Mouse (Mus musculus) myocyte (in vitro differentiated cells): ENCODE measurements around the gene Acot11. TPM values are rescaled to one million over a fixed set of nuclear protein-coding genes. Genes with fewer than 3 reads are reported as not detected.

ENCODE experiments used
- H3K27me3 ChIP-seq: one replicate; pipeline ENCODE4 v1.6.1; 2011; ENCODE audit not compliant: control insufficient read depth, insufficient read depth, insufficient read length
- H3K36me3 ChIP-seq: one replicate; pipeline ENCODE4 v1.6.1; 2011; ENCODE audit not compliant: control insufficient read depth, insufficient read depth
- H3K4me2 ChIP-seq: one replicate; pipeline ENCODE4 v1.6.1; 2011; ENCODE audit warnings: low read depth, control low read depth
- H3K4me3 ChIP-seq: one replicate; pipeline ENCODE4 v1.5.1; 2011; ENCODE audit warnings: mild to moderate bottlenecking, control low read depth, moderate library complexity
- H3K79me2 ChIP-seq: one replicate; pipeline ENCODE4 v1.6.1; 2011; ENCODE audit not compliant: control insufficient read depth, insufficient read depth
- H3ac ChIP-seq: one replicate; pipeline ENCODE4 v1.6.1; 2011; ENCODE audit not compliant: control insufficient read depth, insufficient read length
- CEBPB ChIP-seq: IDR thresholded peaks from 2 replicates; pipeline ENCODE4 v1.6.1; 2011; ENCODE audit warnings: mild to moderate bottlenecking, moderate library complexity; ENCODE audit not compliant: poor library complexity, insufficient read depth, severe bottlenecking
- E2F4 ChIP-seq: IDR thresholded peaks from one replicate; pipeline ENCODE4 v1.6.1; 2011; ENCODE audit warnings: mild to moderate bottlenecking, control low read depth, moderate library complexity; ENCODE audit not compliant: insufficient read depth
- MAX ChIP-seq: IDR thresholded peaks from one replicate; pipeline ENCODE4 v1.6.1; 2011; ENCODE audit warnings: low read depth, mild to moderate bottlenecking, control low read depth
- MYOD1 ChIP-seq, 3 experiments: IDR thresholded peaks; one replicate each; pipeline ENCODE4 v1.6.1; 2011; ENCODE audit warnings: control low read depth in 2 of 3, low read depth in 2 of 3, mild to moderate bottlenecking in 2 of 3, moderate library complexity in 1 of 3; ENCODE audit not compliant: insufficient read length in 2 of 3, control insufficient read depth in 1 of 3
- MYOG ChIP-seq, 3 experiments: IDR thresholded peaks; one replicate each; pipeline ENCODE4 v1.6.1; 2011; ENCODE audit warnings: control low read depth in 2 of 3, low read depth in 2 of 3, mild to moderate bottlenecking in 2 of 3; ENCODE audit not compliant: insufficient read length in 2 of 3, control insufficient read depth in 1 of 3, insufficient read depth in 1 of 3
- POLR2A ChIP-seq: IDR thresholded peaks from one replicate; pipeline ENCODE4 v1.6.1; 2011; ENCODE audit warnings: low read depth, mild to moderate bottlenecking, control low read depth, moderate library complexity; ENCODE audit not compliant: insufficient read length
- POLR2AphosphoS2 ChIP-seq: IDR thresholded peaks from one replicate; pipeline ENCODE4 v1.6.1; 2011; ENCODE audit warnings: low read depth, control low read depth; ENCODE audit not compliant: insufficient read length
- REST ChIP-seq: IDR thresholded peaks from one replicate; pipeline ENCODE4 v1.6.1; 2011; ENCODE audit warnings: mild to moderate bottlenecking, control low read depth, moderate library complexity; ENCODE audit not compliant: insufficient read depth, insufficient read length
- SRF ChIP-seq: IDR thresholded peaks from one replicate; pipeline ENCODE4 v1.6.1; 2011; ENCODE audit warnings: low read depth; ENCODE audit not compliant: control insufficient read depth, insufficient read length
- TCF12 ChIP-seq: IDR thresholded peaks from one replicate; pipeline ENCODE4 v1.6.1; 2011; ENCODE audit warnings: mild to moderate bottlenecking, control low read depth; ENCODE audit not compliant: poor library complexity, insufficient read depth, severe bottlenecking
- TCF3 ChIP-seq: IDR thresholded peaks from one replicate; pipeline ENCODE4 v1.6.1; 2011; ENCODE audit warnings: low read depth, control low read depth; ENCODE audit not compliant: insufficient read length
- USF1 ChIP-seq: IDR thresholded peaks from one replicate; pipeline ENCODE4 v1.6.1; 2011; ENCODE audit warnings: low read depth, mild to moderate bottlenecking, control low read depth, moderate library complexity
- polyA plus RNA-seq: library from polyadenylated mRNA; unstranded; fragments of >200 nt; fragmentation: generic; extraction: Trizol; gene quantifications from one replicate; pipeline ENCODE4 v1.2.1, GENCODE M21; 2012; ENCODE audit warnings: missing spikeins

The Acot11 gene
- polyA plus RNA-seq, 1 experiment, result 1.9 TPM

DNA sequence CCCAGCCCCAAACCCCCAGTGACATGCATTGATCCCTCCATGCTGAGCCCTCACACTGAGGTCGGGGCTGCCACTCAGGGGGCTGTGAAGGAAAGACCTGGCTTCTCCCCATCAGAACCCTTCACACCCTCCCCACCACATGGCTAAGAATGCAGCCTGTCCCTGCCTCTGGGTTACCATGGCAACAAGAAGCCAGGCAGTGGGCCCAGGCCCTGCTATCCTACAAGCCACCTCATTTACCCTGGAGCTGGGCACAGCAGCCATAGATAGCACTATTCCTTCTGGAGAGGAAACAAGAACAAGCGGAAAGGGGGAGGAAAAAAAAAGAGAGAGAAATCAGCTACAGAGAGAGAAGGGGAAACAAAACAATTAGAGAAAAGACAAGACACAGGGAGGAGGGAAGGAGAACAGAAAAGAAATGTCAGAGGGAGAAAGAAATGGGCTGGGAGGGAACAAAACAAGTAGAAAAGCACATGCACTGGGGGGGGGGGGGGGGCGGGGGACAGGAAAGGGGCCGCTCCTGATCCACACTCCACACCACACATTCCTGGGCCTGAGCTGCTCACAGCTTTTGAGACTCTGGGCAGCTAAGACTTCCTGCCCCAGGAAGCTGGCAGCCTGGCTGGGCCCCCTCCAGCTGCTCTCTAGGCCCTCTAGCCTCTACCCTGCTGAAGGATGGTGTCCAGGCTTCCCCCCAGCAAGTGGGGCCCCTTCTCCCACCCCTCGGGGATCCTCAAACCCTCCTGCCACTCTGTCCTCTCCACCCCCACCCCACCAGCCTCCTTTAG is 18.9 kb downstream of the Acot11 start:
- TF ChIP-seq CEBPB (no peak), REST (no peak), MYOD1 (IDR thresholded peaks at IDR 0.05; ENCODE audit: control insufficient read depth in 1 of 3, insufficient read length in 2 of 3, low read depth in 2 of 3) (no peak), SRF (no peak), E2F4 (no peak), TCF12 (no peak), POLR2A (no peak), MYOG (IDR thresholded peaks at IDR 0.05; ENCODE audit: control insufficient read depth in 1 of 3, insufficient read depth in 1 of 3, insufficient read length in 2 of 3, low read depth in 2 of 3) (no peak), USF1 (no peak), MAX (no peak), TCF3 (no peak), POLR2AphosphoS2 (no peak)
- Histone ChIP-seq H3ac (no peak overlapping the region), H3K79me2 (no peaks in the 10 kb centered on the region), H3K4me2 (no peak overlapping the region), H3K36me3 (no peaks in the 10 kb centered on the region), H3K27me3 (no peaks in the 10 kb centered on the region), H3K4me3 (no peak overlapping the region)

DNA sequence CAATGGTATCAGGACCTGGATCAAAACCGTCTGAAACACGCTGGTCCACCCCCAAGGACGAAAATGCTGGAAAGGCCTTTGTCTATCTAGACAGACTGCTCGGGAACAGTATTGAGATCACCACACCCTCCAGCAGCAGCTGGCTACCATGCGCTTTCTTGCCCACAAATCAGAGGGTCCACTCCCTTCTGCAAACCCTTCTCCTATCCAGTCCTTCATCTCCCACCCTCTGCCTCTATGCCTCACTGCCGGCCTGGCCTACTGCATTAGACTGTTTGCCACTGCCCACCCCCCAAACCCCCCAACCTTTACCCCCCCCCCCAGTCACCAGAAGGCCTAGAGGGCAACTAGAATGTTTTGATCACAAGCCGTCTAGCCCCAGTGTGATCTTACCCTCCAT is 19.5 kb downstream of the Acot11 start:
- H3ac ChIP-seq, result no peak overlapping the region

DNA sequence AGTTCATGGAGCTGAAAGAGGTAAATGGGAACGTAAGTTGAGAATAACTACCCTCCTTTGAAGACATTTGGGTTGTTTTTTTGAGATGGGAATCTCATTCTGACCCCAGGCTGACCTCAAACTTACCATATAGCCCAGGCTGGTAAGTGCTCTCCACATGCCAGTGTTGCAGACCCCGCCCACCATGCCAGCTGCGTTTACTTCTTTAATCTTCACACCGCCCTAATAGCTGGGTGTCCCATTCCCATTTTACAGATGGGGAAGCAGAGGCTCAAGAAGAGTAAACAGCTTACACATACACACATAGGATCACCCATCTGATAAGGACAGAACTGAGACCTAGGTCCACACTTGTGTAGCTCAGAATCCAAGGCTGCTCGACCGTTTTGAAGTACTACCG is 20.0 kb downstream of the Acot11 start:
- TF ChIP-seq E2F4, result no peak
- TF ChIP-seq TCF3, result no peak
- TF ChIP-seq MAX, result no peak
- no peak for TF ChIP-seq TCF12
- no peak for TF ChIP-seq CEBPB
- TF ChIP-seq SRF, result no peak
- no peak for TF ChIP-seq MYOD1 (IDR thresholded peaks at IDR 0.05; ENCODE audit: control insufficient read depth in 1 of 3, insufficient read length in 2 of 3, low read depth in 2 of 3)
- TF ChIP-seq REST, result no peak
- no peak for TF ChIP-seq MYOG (IDR thresholded peaks at IDR 0.05; ENCODE audit: control insufficient read depth in 1 of 3, insufficient read depth in 1 of 3, insufficient read length in 2 of 3, low read depth in 2 of 3)
- no peak for TF ChIP-seq POLR2A
- TF ChIP-seq USF1, result no peak
- no peak for TF ChIP-seq POLR2AphosphoS2
- Histone ChIP-seq H3ac (no peak overlapping the region), H3K4me3 (no peak overlapping the region), H3K79me2 (no peaks in the 10 kb centered on the region), H3K36me3 (no peaks in the 10 kb centered on the region), H3K27me3 (no peaks in the 10 kb centered on the region), H3K4me2 (no peak overlapping the region)

More for the DNA sequence above, 19.5 kb downstream of the Acot11 start:
- TF ChIP-seq SRF (no peak), POLR2A (no peak), REST (no peak), POLR2AphosphoS2 (no peak), CEBPB (no peak), MYOD1 (IDR thresholded peaks at IDR 0.05; ENCODE audit: control insufficient read depth in 1 of 3, insufficient read length in 2 of 3, low read depth in 2 of 3) (no peak), E2F4 (no peak)
- H3K4me2 ChIP-seq, result no peak overlapping the region
- H3K4me3 ChIP-seq, result no peak overlapping the region
- H3K27me3 ChIP-seq, result no peaks in the 10 kb centered on the region
- no peaks in the 10 kb centered on the region for H3K79me2 ChIP-seq
- no peaks in the 10 kb centered on the region for H3K36me3 ChIP-seq

DNA sequence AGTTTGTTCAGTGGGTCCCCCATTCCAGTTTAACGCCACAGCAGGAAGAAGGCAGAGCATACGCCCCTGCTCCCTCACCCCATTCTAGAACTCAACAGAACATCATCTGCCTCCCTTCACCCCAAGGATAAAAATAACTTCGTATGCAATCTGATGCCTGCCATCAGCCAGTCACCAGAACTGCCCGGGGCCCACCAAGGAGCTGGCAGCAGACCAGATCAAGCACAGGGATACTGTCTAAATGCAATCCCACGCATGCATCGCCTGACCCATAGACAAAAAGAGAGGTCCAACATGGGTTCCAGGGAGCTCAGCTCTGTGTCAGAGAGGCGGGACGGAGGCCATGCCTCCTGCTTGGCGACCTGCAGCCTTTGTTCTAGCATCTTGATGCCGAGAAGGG is 21.7 kb downstream of the Acot11 start:
- H3K27me3 ChIP-seq, result no peaks in the 10 kb centered on the region
- no peak overlapping the region for H3K4me3 ChIP-seq
- H3K79me2 ChIP-seq, result no peaks in the 10 kb centered on the region
- TF ChIP-seq SRF (no peak), MYOD1 (IDR thresholded peaks at IDR 0.05; ENCODE audit: control insufficient read depth in 1 of 3, insufficient read length in 2 of 3, low read depth in 2 of 3) (no peak), MAX (no peak), TCF3 (no peak), USF1 (no peak), POLR2AphosphoS2 (no peak), REST (no peak), TCF12 (no peak), CEBPB (no peak), POLR2A (no peak), E2F4 (no peak), MYOG (IDR thresholded peaks at IDR 0.05; ENCODE audit: control insufficient read depth in 1 of 3, insufficient read depth in 1 of 3, insufficient read length in 2 of 3, low read depth in 2 of 3) (no peak)
- H3ac ChIP-seq, result no peak overlapping the region
- no peaks in the 10 kb centered on the region for H3K36me3 ChIP-seq
- no peak overlapping the region for H3K4me2 ChIP-seq
